Mouse (Mus musculus): ENCODE data around the gene Ggta1. TPM values are rescaled to one million over a fixed set of nuclear protein-coding genes. Genes with fewer than 3 reads are reported as not detected.

Ggta1 gene
- 7.4 and 14.2 TPM in 2 replicates for polyA plus RNA-seq (2015; fragmentation: Nextera tagmentation; extraction: Ambion mirVana)

- H3K9me3 ChIP-seq (replicated peaks) = no peaks in the 10 kb centered on the region
- H3K9ac ChIP-seq (replicated peaks) = peak within 1 kb of the TSS; percentile 58
- H3K27ac ChIP-seq (replicated peaks) = peak within 1 kb of the TSS; percentile 9; the same call in 1 of the 2 replicates
- H3K36me3 ChIP-seq = no peaks in the 10 kb centered on the region
- 20% methylated on average over 7 of the region's 7 CpGs for WGBS
- peaks cover 22% of the 10 kb centered on the region for H3K27me3 ChIP-seq (replicated peaks)
- ATAC-seq (ENCODE audit: low FRiP score) = no peak
- H3K4me1 ChIP-seq = peaks cover 16% of the 10 kb centered on the region
- H3K4me3 ChIP-seq (replicated peaks) = peak within 1 kb of the TSS; percentile 56
- peak within 1 kb of the TSS; percentile 98 for H3K4me2 ChIP-seq
Observed at GRCm38 (mm10) chr2:35462791-35463281, at the start of gene Ggta1. Gene Ggta1 (minus strand): TSS chr2:35463231.

GRCm38 (mm10) chr2:35512226-35512625 is 49.2 kb upstream of the Ggta1 start:
- no peak overlapping the region for H3K4me3 ChIP-seq (replicated peaks)
- ATAC-seq (ENCODE audit: low FRiP score) = no peak
- no peaks in the 10 kb centered on the region for H3K27me3 ChIP-seq (replicated peaks)
- no peak overlapping the region for H3K27ac ChIP-seq (replicated peaks)
- H3K4me2 ChIP-seq = no peak overlapping the region
- no peak overlapping the region for H3K9ac ChIP-seq (replicated peaks)
- no peaks in the 10 kb centered on the region for H3K9me3 ChIP-seq (replicated peaks)
- no peaks in the 10 kb centered on the region for H3K36me3 ChIP-seq
- peaks cover 27% of the 10 kb centered on the region for H3K4me1 ChIP-seq
- WGBS = 97% methylated on average over 4 of the region's 4 CpGs

DNA sequence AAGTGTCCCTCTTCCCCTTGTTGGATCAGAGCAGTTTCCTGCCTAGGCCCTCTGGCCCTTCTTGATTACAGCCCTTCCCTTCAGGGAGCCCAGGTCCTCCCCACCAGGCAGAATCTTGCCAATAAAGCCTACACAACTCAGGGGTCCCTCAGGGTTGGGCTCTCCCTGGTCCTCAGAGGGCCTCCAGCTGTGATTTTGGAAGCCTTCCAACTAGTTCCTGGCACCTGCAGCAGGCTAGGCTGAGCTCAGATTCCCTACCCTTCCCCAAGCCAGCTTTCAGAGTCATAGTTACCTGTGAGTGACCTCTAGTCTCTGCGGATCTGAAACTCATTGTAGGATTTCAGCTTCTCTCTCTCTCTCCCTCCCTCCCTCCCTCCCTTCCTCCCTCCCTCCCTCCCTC is 47.9 kb upstream of the Ggta1 start:
- Histone ChIP-seq H3K4me1 (peaks cover 38% of the 10 kb centered on the region), H3K27ac (replicated peaks) (no peak overlapping the region), H3K9ac (replicated peaks) (no peak overlapping the region), H3K4me3 (replicated peaks) (no peak overlapping the region), H3K4me2 (no peak overlapping the region), H3K36me3 (no peaks in the 10 kb centered on the region), H3K9me3 (replicated peaks) (no peaks in the 10 kb centered on the region), H3K27me3 (replicated peaks) (no peaks in the 10 kb centered on the region)
- 59% methylated on average over 1 of the region's 1 CpGs for WGBS
- no peak for ATAC-seq (ENCODE audit: low FRiP score)

DNA sequence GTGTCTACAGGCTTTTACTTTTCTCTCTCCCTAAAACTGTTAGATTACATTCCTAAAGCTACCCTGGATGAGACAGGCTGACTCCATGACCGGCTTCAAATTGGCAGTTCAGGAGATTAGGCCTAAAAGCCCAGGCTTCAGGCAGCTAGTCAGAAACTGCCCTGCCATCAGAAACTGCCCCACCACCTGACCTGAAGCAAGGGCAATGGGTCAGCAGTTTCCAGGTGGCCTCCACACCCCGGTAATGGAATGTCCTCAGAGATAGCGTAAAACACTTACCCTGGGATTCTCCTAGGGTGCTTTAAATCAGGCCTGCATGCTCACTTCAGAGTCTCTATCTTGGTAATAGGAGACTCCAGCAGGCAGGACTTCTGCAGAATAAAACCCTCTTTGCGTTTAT is 46.9 kb upstream of the Ggta1 start:
- WGBS = 49% methylated on average over 4 of the region's 4 CpGs
- H3K4me3 ChIP-seq (replicated peaks) = no peak overlapping the region
- no peak for ATAC-seq (ENCODE audit: low FRiP score)
- peaks cover 38% of the 10 kb centered on the region for H3K4me1 ChIP-seq
- no peaks in the 10 kb centered on the region for H3K27me3 ChIP-seq (replicated peaks)
- no peaks in the 10 kb centered on the region for H3K36me3 ChIP-seq
- no peak overlapping the region for H3K27ac ChIP-seq (replicated peaks)
- H3K4me2 ChIP-seq = no peak overlapping the region
- no peak overlapping the region for H3K9ac ChIP-seq (replicated peaks)
- no peaks in the 10 kb centered on the region for H3K9me3 ChIP-seq (replicated peaks)

GRCm38 (mm10) chr2:35509343-35509667 is 46.3 kb upstream of the Ggta1 start:
- no peaks in the 10 kb centered on the region for H3K36me3 ChIP-seq
- H3K4me3 ChIP-seq (replicated peaks) = no peak overlapping the region
- no peak overlapping the region for H3K9ac ChIP-seq (replicated peaks)
- WGBS = 46% methylated on average over 6 of the region's 6 CpGs
- peak overlapping the region; percentile 52 for H3K27ac ChIP-seq (replicated peaks)
- H3K9me3 ChIP-seq (replicated peaks) = no peaks in the 10 kb centered on the region
- no peak for ATAC-seq (ENCODE audit: low FRiP score)
- H3K4me1 ChIP-seq = peaks cover 38% of the 10 kb centered on the region
- H3K27me3 ChIP-seq (replicated peaks) = no peaks in the 10 kb centered on the region
- no peak overlapping the region for H3K4me2 ChIP-seq

DNA sequence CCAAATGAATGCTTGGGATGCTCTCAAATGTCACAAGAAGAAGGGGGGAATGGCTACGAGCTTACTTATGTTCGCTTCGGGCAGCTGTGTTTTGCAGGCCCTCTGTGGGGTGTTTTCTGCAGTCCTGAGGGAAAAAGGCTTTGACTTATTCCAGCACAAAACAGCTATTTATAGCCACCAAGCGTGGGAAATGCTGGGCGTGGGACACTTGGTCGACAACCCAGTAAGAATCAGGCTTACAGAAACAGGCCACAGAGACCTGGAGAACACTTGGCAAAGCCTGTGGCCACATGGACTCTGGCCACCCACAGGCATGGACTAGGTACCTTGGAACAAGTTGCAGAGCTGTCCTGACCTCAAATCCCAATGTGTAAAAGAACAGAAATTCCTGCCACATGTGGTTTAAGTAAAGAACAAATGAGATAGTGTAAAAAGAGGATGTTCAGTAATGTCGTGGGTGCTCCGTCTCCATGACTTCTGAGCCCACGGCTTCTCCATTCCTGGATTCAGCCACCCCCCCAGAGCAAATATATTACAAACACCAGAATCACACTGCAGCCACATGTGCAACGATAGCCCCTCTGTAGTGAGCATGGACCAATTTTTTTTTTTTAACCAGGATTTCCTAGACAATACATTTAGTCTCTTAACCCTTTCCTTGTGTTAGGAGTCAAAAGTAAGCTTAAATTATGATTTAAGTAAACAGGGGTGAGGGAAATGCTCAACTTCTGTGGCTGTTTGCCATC is 45.7 kb upstream of the Ggta1 start:
- Histone ChIP-seq H3K9ac (replicated peaks) (no peak overlapping the region), H3K27me3 (replicated peaks) (no peaks in the 10 kb centered on the region), H3K9me3 (replicated peaks) (no peaks in the 10 kb centered on the region), H3K4me2 (no peak overlapping the region), H3K36me3 (no peaks in the 10 kb centered on the region), H3K27ac (replicated peaks) (peak overlapping the region; percentile 52), H3K4me1 (peaks cover 34% of the 10 kb centered on the region), H3K4me3 (replicated peaks) (no peak overlapping the region)
- no peak for ATAC-seq (ENCODE audit: low FRiP score)
- 40% methylated on average over 10 of the region's 10 CpGs for WGBS

- H3K9me3 ChIP-seq (replicated peaks) = no peaks in the 10 kb centered on the region
- no peaks in the 10 kb centered on the region for H3K27me3 ChIP-seq (replicated peaks)
- H3K27ac ChIP-seq (replicated peaks) = 0 out of 2 replicates have a peak overlapping the region, but pooled peaks have one; percentile 24
- H3K4me1 ChIP-seq = peaks cover 35% of the 10 kb centered on the region
- 58% methylated on average over 9 of the region's 9 CpGs for WGBS
- no peak overlapping the region for H3K4me2 ChIP-seq
- no peak overlapping the region for H3K9ac ChIP-seq (replicated peaks)
- H3K4me3 ChIP-seq (replicated peaks) = no peak overlapping the region
- ATAC-seq (ENCODE audit: low FRiP score) = peak; percentile 38; the same call in 1 of the 2 replicates
- H3K36me3 ChIP-seq = no peaks in the 10 kb centered on the region
Observed at GRCm38 (mm10) chr2:35507191-35507511, 44.1 kb upstream of the Ggta1 start.

DNA sequence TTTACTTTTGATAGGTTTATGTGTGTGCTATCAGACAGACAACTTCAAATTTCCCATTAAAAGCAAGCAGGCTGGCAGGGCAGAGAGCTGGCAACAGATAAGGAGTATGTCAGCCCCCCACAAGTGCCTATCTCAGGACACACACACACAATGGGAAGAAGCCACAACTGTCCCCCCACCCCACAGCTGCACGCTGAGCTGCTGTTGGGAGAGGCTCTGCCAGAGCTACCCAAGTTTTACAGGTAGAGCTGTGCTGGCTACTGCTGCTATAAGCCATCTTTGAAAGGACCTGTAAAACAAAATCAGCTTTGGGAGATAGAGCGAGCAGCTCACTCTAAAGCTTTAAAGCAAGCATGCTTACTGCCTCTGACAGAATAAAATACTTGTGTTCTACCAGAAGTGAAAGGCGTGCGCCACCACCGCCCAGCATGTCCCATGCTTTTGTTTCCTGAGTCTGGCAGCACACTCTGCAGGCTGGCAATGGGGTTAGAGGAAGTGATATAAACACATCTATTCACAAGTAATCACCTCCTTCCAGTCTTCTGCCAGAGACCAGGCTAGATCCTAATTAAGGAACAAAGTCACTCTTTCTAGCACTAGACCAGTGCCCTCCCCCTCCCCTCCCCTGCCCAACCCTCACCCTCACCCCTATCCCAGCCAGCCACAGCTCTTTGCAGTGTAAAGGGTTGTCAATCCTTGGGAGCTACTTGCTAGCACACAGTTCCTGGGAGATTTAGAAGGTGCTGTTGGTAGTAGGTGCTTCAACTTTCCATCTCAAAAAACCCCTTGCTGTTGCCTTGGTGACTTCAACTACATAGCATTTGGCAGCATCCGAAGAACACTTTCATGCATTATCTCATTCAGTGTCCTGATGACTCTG is 43.5 kb upstream of the Ggta1 start:
- H3K9me3 ChIP-seq (replicated peaks) = no peaks in the 10 kb centered on the region
- 0 out of 2 replicates have a peak overlapping the region, but pooled peaks have one; percentile 24 for H3K27ac ChIP-seq (replicated peaks)
- ATAC-seq (ENCODE audit: low FRiP score) = peak; percentile 40; the same call in 1 of the 2 replicates
- H3K4me1 ChIP-seq = peaks cover 35% of the 10 kb centered on the region
- H3K27me3 ChIP-seq (replicated peaks) = no peaks in the 10 kb centered on the region
- no peak overlapping the region for H3K9ac ChIP-seq (replicated peaks)
- no peak overlapping the region for H3K4me2 ChIP-seq
- WGBS = 40% methylated on average over 6 of the region's 6 CpGs
- H3K4me3 ChIP-seq (replicated peaks) = no peak overlapping the region
- H3K36me3 ChIP-seq = no peaks in the 10 kb centered on the region

DNA sequence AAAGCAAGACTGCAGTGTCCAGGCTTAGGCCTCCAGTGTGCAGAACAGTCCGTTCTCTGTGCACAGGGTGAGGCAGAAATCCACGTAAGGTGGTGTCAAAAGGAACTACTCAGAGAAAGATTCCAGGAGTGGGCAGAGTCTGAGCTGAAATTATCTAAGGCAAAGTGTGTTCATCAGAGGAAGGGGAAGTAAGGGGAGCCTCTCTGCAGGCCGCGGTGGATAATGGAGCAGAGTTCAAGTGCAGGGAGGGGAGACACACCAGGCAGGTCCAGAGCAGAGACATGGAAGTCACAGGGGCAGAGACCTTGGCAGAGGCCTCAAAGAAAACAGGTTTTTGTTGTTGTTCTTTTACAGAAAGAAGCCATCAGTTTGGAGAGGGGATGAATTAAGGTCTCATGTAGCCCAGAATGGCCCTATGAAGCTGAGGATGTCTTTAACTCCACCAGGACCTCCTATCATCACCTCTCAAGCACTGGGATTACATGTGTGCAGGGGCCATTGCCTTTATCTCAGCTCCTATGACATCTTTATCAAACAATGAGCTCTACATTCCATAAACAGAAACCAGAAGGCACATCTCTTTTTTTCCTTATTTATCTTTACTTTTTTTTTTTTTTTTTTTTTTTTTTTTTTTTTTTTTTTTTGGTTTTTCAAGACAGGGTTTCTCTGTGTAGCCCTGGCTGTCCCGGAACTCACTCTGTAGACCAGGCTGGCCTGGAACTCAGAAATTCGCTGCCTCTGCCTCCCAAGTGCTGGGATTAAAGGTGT is 42.7 kb upstream of the Ggta1 start:
- WGBS = 89% methylated on average over 6 of the region's 6 CpGs

GRCm38 (mm10) chr2:35504417-35504776 is 41.4 kb upstream of the Ggta1 start:
- Histone ChIP-seq H3K9ac (replicated peaks) (no peak overlapping the region), H3K27me3 (replicated peaks) (no peaks in the 10 kb centered on the region), H3K36me3 (no peaks in the 10 kb centered on the region), H3K4me3 (replicated peaks) (no peak overlapping the region), H3K27ac (replicated peaks) (no peak overlapping the region), H3K4me2 (no peak overlapping the region), H3K4me1 (peaks cover 27% of the 10 kb centered on the region), H3K9me3 (replicated peaks) (no peaks in the 10 kb centered on the region)
- WGBS = 77% methylated on average over 7 of the region's 7 CpGs
- ATAC-seq (ENCODE audit: low FRiP score) = no peak

More for the DNA sequence above, 42.7 kb upstream of the Ggta1 start:
- H3K4me3 ChIP-seq (replicated peaks) = no peak overlapping the region
- H3K4me1 ChIP-seq = peaks cover 35% of the 10 kb centered on the region
- no peaks in the 10 kb centered on the region for H3K9me3 ChIP-seq (replicated peaks)
- H3K27me3 ChIP-seq (replicated peaks) = no peaks in the 10 kb centered on the region
- no peaks in the 10 kb centered on the region for H3K36me3 ChIP-seq
- H3K9ac ChIP-seq (replicated peaks) = no peak overlapping the region
- no peak for ATAC-seq (ENCODE audit: low FRiP score)
- no peak overlapping the region for H3K4me2 ChIP-seq
- no peak overlapping the region for H3K27ac ChIP-seq (replicated peaks)

GRCm38 (mm10) chr2:35503723-35504416 is 40.8 kb upstream of the Ggta1 start:
- Histone ChIP-seq H3K27me3 (replicated peaks) (no peaks in the 10 kb centered on the region), H3K4me3 (replicated peaks) (no peak overlapping the region), H3K9me3 (replicated peaks) (no peaks in the 10 kb centered on the region), H3K36me3 (no peaks in the 10 kb centered on the region), H3K27ac (replicated peaks) (no peak overlapping the region), H3K4me2 (no peak overlapping the region), H3K4me1 (peaks cover 23% of the 10 kb centered on the region), H3K9ac (replicated peaks) (no peak overlapping the region)
- no peak for ATAC-seq (ENCODE audit: low FRiP score)
- 72% methylated on average over 8 of the region's 8 CpGs for WGBS

Data from neural tube, embryonic 15.5 days (tissue).